Mouse (Mus musculus) small intestine, adult 2 months (tissue): ENCODE measurements around the gene Tmem82. TPM values are rescaled to one million over a fixed set of nuclear protein-coding genes. Genes with fewer than 3 reads are reported as not detected.

ENCODE experiments used
- H3K27ac ChIP-seq: fragments of 200-500 bp; 2 replicates; pipeline ENCODE4 v1.5.1; 2012; ENCODE audit warnings: low read depth, low read length, control low read depth, inconsistent platforms; ENCODE audit not compliant: insufficient read depth
- H3K27me3 ChIP-seq: fragments of 200-500 bp; 2 replicates; pipeline ENCODE4 v1.6.1; 2012; ENCODE audit warnings: mild to moderate bottlenecking, moderate library complexity, low read length, inconsistent platforms; ENCODE audit not compliant: control insufficient read depth, insufficient read depth
- H3K36me3 ChIP-seq: fragments of 200-500 bp; 2 replicates; pipeline ENCODE4 v1.6.1; 2012; ENCODE audit warnings: mild to moderate bottlenecking, low read length, control low read depth, inconsistent platforms; ENCODE audit not compliant: control insufficient read depth, insufficient read depth
- H3K4me1 ChIP-seq: fragments of 200-500 bp; 2 replicates; pipeline ENCODE4 v1.6.1; 2012; ENCODE audit warnings: low read length, inconsistent platforms, mixed read lengths; ENCODE audit not compliant: control insufficient read depth, insufficient read depth, insufficient read length
- H3K4me3 ChIP-seq: fragments of 200-500 bp; 2 replicates; pipeline ENCODE4 v1.5.1; 2012; ENCODE audit warnings: low read depth, mild to moderate bottlenecking, control low read depth, inconsistent platforms, low read length, moderate library complexity
- CTCF ChIP-seq: fragments of 200-500 bp; IDR thresholded peaks from 2 replicates; pipeline ENCODE4 v1.5.1; 2012; ENCODE audit warnings: low read depth, mild to moderate bottlenecking, control low read depth, inconsistent platforms, low read length, moderate library complexity, mixed read lengths; ENCODE audit not compliant: insufficient replicate concordance, insufficient read length; ENCODE audit errors: extremely low read depth
- POLR2A ChIP-seq: fragments of 200-500 bp; IDR thresholded peaks from 2 replicates; pipeline ENCODE4 v1.6.1; 2012; ENCODE audit warnings: low read depth, mild to moderate bottlenecking, control low read depth, inconsistent platforms, low read length, moderate library complexity
- WGBS: fragments of 180-500 bp; shearing (Covaris S2); methylation state at CpG from one replicate; pipeline ENCODE4 v1.1.7; 2018; 5-methylcytosine and 5-hydroxymethylcytosine counted together
- polyA plus RNA-seq: library from polyadenylated mRNA; depleted of rRNA; stranded (reverse); fragments of >200 nt; gene quantifications from 2 replicates; pipeline ENCODE4 v1.2.3, GENCODE M21; 2012

Gene Tmem82
- polyA plus RNA-seq, 1 experiment, result 61.9 TPM

DNA sequence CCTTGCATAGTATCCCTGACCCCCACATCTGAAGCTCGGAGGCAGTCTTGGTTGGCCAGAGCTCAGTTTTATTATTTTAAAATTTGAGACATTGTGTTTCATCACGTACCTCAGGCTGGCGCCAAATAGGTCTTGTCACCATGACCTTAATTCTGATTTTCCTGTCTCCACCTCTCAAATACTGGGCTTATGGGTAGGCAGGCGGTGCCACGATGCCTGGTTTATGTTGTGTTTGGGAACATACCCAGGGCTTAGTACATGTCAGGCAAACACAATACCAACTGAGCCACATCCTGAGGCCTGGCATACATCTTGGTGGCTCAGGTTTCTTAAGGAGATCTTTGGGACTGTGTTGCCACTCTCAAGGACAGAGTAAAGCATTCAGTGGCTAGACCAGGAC is 4.1 kb upstream of the Tmem82 start:
- peaks cover 3% of the 10 kb centered on the region for H3K36me3 ChIP-seq
- no peak overlapping the region for H3K4me3 ChIP-seq
- 85% methylated on average over 5 of the region's 5 CpGs for WGBS
- peaks cover 31% of the 10 kb centered on the region for H3K4me1 ChIP-seq
- peak overlapping the region; percentile 82 for H3K27ac ChIP-seq
- no peaks in the 10 kb centered on the region for H3K27me3 ChIP-seq
- no peak for TF ChIP-seq CTCF
- no peak for TF ChIP-seq POLR2A

- peaks cover 31% of the 10 kb centered on the region for H3K4me1 ChIP-seq
- H3K4me3 ChIP-seq, result 0 out of 2 replicates have a peak overlapping the region, but pooled peaks have one; percentile 6
- no peak overlapping the region for H3K27ac ChIP-seq
- TF ChIP-seq POLR2A, result no peak
- no peak for TF ChIP-seq CTCF
- WGBS, result 75% methylated on average over 8 of the region's 8 CpGs
- H3K36me3 ChIP-seq, result peaks cover 2% of the 10 kb centered on the region
- H3K27me3 ChIP-seq, result no peaks in the 10 kb centered on the region
Observed at GRCm38 (mm10) chr4:141622091-141622490, 3.7 kb upstream of the Tmem82 start.

- Histone ChIP-seq H3K4me3 (no peak overlapping the region), H3K36me3 (no peaks in the 10 kb centered on the region), H3K27ac (no peak overlapping the region), H3K27me3 (no peaks in the 10 kb centered on the region), H3K4me1 (peaks cover 37% of the 10 kb centered on the region)
- WGBS, result 89% methylated on average over 8 of the region's 8 CpGs
- TF ChIP-seq CTCF (no peak), POLR2A (no peak)
Observed at GRCm38 (mm10) chr4:141621297-141621696, 2.9 kb upstream of the Tmem82 start.

DNA sequence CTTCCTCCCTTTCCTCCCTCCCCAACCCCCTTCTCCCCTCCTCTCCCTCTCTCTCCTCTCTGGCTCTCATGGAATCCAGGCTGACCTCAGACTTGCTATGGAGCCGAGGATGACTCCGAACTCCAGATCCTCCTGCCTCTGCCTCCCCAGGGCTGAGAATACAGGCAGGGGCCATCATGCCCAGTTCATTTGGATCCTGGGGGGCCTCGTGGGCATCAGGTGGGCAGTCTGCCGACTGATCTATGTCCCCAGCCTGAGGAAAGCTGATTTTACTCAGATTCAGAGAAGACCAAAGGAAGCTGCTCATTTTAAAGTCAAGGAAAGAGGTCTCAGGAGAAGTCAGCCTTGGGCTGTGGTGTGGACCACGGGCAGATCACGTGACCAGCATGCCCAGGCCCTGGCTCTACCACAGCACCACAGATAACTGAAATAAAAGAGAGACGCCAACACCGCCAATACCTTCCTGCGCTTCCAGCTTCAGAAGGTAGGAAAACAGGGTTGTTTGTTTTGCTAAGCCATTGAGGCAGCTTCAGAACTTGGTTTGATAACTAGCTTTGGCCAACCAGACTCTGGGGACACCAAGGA is 958 bp upstream of the Tmem82 start:
- Histone ChIP-seq H3K27ac (no peak overlapping the region), H3K27me3 (no peaks in the 10 kb centered on the region), H3K4me1 (peaks cover 42% of the 10 kb centered on the region), H3K4me3 (peak overlapping the region; percentile 90; the same call in 1 of the 2 replicates), H3K36me3 (peaks cover 8% of the 10 kb centered on the region)
- WGBS, result 72% methylated on average over 9 of the region's 9 CpGs
- no peak for TF ChIP-seq POLR2A
- no peak for TF ChIP-seq CTCF

DNA sequence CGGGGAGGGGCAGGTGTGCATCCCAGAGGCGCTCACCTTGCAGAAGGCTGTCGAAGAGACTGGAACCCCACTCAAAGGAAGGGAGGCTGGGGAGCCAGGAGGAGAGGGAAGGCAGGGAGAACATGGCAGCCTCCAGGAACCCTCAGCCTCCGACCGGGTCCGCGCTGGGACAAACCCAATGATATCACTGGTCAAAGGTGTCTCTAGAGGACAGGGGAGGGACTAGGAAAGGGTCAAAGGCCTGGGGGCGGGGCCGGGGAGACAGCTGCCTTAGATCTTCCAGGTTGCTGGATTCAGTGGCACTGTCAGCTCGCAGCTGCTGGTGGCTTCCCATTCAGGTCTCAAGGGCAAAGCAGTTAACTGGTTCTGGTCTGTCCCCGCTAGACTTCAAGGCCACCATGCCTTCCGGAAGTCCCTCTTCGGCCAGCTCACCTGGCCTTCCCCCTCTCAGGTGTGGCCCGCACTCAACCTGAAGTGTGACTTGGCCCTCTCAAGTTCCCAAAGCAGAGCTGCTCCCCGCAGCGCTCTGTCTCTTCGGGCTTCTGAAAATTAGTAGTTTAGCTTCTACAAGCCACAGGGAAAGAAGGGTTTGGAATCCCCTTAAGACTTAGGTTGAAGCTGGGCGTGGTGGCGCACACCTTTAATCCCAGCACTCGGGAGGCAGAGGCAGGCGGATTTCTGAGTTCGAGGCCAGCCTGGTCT is 419 bp downstream of the Tmem82 start:
- H3K27ac ChIP-seq, result peak overlapping the region; percentile 98

GRCm38 (mm10) chr4:141617299-141617698 is 1.1 kb downstream of the Tmem82 start:
- TF ChIP-seq CTCF (peak; percentile 61; the same call in 1 of the 2 replicates), POLR2A (no peak)
- peak overlapping the region; percentile 83; the same call in 1 of the 2 replicates for H3K27ac ChIP-seq
- 4% methylated on average over 20 of the region's 20 CpGs for WGBS
- peaks cover 31% of the 10 kb centered on the region for H3K4me1 ChIP-seq
- no peaks in the 10 kb centered on the region for H3K27me3 ChIP-seq
- peaks cover 16% of the 10 kb centered on the region for H3K36me3 ChIP-seq
- H3K4me3 ChIP-seq, result peak overlapping the region; percentile 90

More for the DNA sequence above, 419 bp downstream of the Tmem82 start:
- Histone ChIP-seq H3K36me3 (peaks cover 15% of the 10 kb centered on the region), H3K27me3 (no peaks in the 10 kb centered on the region), H3K4me1 (peaks cover 31% of the 10 kb centered on the region), H3K4me3 (peak overlapping the region; percentile 90)
- TF ChIP-seq POLR2A (peak; percentile 88; the same call in 1 of the 2 replicates), CTCF (no peak)
- 6% methylated on average over 22 of the region's 22 CpGs for WGBS

DNA sequence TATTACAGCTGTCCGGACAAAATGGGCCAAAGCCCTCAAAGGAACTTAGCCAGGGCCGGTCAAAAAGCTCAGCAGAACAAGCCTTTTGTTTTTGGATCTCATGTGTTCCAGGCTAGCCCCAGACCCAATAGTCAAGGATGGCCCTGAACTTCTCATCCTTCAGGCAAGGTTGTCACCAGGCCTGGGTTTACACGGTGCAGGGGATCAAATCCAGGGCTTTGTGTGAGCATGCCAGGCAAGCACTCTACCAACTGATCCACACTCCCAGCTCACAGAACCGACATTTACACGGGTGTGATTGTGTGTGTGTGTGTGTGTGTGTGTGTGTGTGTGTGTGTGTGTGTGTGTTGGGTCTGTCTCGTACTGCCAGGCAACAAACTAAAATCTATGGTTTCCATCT is 1.6 kb downstream of the Tmem82 start:
- no peak overlapping the region for H3K27ac ChIP-seq
- 73% methylated on average over 6 of the region's 6 CpGs for WGBS
- H3K4me1 ChIP-seq, result peaks cover 28% of the 10 kb centered on the region
- H3K4me3 ChIP-seq, result peak overlapping the region; percentile 90
- no peaks in the 10 kb centered on the region for H3K27me3 ChIP-seq
- peaks cover 16% of the 10 kb centered on the region for H3K36me3 ChIP-seq
- TF ChIP-seq CTCF (no peak), POLR2A (no peak)
